Mouse (Mus musculus): ENCODE data around the gene Ndufa8.

Ndufa8 gene

GRCm38 (mm10) chr2:36048748-36049566 is at the start of gene Ndufa8, which contains the start of gene Morn5:
Ndufa8 (minus strand) TSS chr2:36049406.
Morn5 (plus strand) TSS chr2:36049458.
- peak; percentile 99 for DNase-seq

DNA sequence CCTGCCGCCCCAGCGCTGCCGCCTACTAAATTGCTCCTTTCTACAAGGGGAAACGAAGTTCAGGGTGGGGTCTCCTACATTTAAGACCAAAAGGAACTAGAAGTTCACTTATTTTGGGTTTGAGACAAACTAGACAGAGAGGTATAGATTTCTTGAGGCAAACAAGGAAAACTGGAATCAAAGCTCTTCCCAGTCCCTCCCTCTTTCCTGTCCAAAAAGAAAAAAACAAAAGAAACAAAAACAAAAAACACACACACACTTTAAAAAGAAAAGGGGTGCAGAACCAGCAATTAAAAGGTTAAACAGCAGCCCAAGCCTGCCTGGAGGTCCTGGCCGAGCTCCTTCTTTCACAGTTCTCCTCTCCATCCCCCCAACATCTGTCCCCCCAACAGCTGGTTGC is 48.8 kb upstream of the Ndufa8 start:
- DNase-seq = no peak

- DNase-seq = no peak
Measured at GRCm38 (mm10) chr2:36097129-36097815, 48.1 kb upstream of the Ndufa8 start.

DNA sequence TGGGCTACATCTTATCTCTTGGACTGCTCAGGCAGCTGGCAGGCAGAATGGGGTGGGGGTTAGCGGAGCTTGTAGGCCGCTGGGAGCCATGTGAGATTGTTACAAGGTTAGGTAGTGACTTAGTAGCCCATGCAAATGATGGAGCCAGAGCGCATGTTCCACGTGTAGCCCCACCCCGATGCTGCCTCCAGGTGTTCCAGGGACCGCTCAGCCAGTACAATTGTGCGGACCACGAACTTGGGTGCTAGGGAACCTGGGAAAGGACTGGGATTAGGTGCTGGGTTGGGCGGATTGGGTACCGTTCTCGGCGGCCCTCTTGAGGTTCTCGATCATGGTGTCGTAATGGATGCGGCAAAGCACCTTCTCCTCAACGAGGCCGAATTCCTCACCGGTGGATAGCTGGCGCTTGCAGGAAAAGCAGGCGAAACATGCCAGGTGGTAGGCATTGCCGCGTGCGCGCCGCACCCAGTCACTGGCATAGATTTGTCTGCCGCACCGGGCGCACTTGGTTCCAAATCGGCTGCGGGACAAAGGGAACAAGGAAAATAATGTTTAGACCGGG is 44.8 kb upstream of the Ndufa8 start:
- peak; percentile 27 for DNase-seq

DNA sequence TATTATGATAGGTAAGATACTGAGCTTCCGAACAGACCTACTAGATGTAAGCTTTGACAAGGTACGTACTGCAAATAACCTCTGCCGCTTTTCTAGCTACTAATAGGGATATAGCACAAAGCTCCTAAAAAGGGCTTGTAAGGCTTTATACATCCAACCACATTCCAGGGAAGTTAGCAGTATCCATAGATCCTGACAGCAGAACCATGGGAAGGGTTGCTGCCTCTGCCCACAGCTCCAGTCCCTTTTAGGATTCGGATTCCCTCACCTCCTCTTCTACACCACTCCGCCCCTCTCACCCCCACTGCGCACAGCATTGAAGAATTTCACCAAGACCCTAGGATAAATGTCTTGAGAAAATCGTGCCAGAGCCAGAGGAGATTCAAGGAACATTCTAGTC is 44.1 kb upstream of the Ndufa8 start:
- DNase-seq = no peak

- peak; percentile 65 for DNase-seq
Measured at GRCm38 (mm10) chr2:36092748-36093147, 43.5 kb upstream of the Ndufa8 start.

- DNase-seq = peak; percentile 61
Measured at GRCm38 (mm10) chr2:36090853-36091741, 41.9 kb upstream of the Ndufa8 start.

GRCm38 (mm10) chr2:36089190-36089589 is 40.0 kb upstream of the Ndufa8 start:
- no peak for DNase-seq

DNA sequence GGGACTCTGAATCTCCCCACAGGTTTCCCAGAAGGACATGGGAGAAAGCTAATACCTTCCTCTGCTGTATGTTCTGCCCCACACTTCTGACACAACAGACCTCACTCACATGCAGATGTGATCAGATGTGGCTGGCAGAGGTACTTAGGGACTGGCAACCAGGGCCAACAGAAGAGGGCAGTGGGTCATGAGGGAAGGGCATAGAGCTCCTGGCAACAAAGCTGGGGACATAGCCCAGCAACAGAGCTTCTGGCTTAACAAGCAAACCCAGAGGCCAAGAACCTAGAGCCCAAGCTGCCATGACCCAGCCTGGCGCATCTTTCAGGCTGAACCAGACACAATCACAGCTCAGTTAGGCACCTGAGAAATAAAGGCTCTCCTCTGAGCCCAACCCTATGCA is 35.8 kb upstream of the Ndufa8 start:
- DNase-seq = no peak

- DNase-seq = no peak
Measured at GRCm38 (mm10) chr2:36082802-36083580, 33.8 kb upstream of the Ndufa8 start.

DNA sequence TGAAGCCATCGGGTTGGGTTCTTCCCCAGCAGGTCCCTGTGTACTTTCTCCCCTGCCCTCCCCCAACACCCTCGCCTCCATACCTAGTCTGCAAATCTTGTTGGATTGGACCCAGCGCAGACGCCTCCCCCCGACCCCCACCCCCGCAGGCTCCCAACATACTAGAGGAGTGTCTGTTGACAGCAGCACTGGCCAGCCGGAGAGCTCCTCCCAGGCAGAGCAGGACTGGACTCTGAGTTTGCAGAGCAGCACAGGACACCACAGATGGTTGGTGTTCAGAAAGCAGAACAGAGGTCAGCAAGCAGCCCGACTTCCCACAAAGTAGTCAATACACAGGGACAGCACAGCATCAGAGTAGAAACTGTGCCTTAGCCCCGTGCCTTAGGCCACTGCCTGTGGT is 32.2 kb upstream of the Ndufa8 start:
- DNase-seq = peak; percentile 38

GRCm38 (mm10) chr2:36077160-36077761 is 28.1 kb upstream of the Ndufa8 start:
- no peak for DNase-seq

DNA sequence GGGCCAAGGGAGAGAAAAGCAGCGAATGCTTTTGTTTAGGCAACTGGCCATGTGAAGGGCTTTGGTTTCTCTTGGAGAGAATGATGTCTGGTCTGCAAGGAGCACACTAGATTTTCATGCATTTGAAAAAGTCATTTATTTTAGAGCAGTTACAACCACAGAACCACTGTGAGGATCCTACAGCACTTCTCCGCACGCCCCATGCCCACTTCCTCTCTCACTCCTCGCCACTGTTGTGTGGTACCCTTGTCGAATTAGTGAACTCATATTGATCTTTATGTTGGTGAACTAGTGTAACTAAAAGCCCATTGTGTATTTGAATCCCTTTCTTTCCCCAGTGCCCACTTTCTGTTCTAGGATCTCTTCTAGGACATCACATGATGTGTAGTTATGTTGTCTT is 26.0 kb upstream of the Ndufa8 start:
- no peak for DNase-seq

- peak; percentile 5 for DNase-seq
Measured at GRCm38 (mm10) chr2:36073781-36074180, 24.6 kb upstream of the Ndufa8 start.

GRCm38 (mm10) chr2:36071660-36072305 is 22.6 kb upstream of the Ndufa8 start:
- DNase-seq = no peak

DNA sequence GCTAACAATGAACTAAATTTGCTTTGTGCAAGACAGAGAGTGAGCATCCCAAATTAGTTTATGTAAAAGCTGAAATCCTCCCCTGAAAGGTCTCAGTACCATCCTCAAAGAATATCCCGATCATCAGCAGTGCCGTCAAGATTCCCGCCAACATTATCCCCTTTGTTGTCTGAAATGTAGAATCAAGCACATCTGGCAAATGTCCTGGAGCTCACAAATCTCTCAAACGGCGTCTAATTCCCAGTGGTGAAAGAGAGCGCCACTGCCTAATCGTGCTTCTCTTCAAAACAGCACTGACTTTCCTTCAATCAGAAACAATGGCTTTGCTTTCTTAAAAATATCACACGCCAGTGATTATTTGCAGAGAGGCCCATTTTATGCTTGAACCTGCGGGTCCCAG is 17.9 kb upstream of the Ndufa8 start:
- DNase-seq = no peak

- no peak for DNase-seq
Measured at GRCm38 (mm10) chr2:36061409-36061808, 12.2 kb upstream of the Ndufa8 start.

GRCm38 (mm10) chr2:36056248-36056647 is 7.0 kb upstream of the Ndufa8 start:
- no peak for DNase-seq

DNA sequence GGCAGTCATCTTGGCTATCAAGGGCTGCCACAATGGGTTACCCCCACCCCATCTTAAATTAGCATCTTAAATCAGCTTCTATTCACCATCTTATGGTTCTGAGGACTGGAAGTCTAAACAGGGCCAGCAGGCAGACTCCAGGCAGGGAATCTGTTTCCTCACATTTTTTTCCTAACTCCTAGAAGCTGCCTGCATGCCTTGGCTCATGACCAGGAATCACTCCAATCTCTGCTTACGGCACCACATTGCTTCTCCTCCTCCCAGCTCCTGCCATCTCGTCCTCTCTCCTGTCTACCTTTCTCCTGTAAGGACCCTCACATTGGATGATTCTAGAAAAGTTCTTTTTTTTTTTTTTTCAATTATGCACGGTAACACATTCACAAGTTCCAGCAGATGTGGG is 4.0 kb upstream of the Ndufa8 start:
- DNase-seq = no peak

DNA sequence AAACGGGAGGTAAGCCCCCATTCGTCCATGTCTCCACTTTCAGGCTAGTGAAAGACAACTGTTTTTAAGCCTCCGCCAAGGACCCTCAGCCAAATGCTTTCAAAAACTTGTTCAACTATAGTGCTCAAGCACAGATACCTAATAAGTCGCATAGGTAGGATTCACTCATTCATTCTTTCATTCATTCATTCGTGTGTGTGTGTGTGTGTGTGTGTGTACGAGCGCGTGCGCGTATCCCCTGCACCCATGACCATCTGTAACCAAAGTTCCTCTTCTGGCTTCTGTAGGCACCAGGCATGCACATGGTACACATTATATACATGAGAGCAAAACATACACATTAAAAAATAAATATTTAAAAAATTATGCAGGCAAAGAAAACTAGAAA is 355 bp upstream of the Ndufa8 start:
- no peak for DNase-seq

GRCm38 (mm10) chr2:36048164-36048563 is 1.0 kb downstream of the Ndufa8 start:
- peak; percentile 13 for DNase-seq

All from kidney, adult 11 months (tissue).